Mouse (Mus musculus): ENCODE data around the gene Tmem63b. TPM values are rescaled to one million over a fixed set of nuclear protein-coding genes. Genes with fewer than 3 reads are reported as not detected.
A peak's percentile ranks its signal among the peaks of the same experiment; 100 is the strongest.

Gene Tmem63b
- polyA plus RNA-seq, 1 experiment: 26.5 TPM

- peaks cover 21% of the 10 kb centered on the region for H3K27me3 ChIP-seq (replicated peaks)
- no peak within 1 kb of the TSS for H3K4me3 ChIP-seq (replicated peaks)
- H3K9me3 ChIP-seq: no peaks in the 10 kb centered on the region
- H3K36me3 ChIP-seq (replicated peaks; ENCODE audit: low read length): peaks cover 41% of the 10 kb centered on the region
- TF ChIP-seq FLI1 (IDR thresholded peaks at IDR 0.05; ENCODE audit: low read length) (no peak), GATA1 (IDR thresholded peaks at IDR 0.05; ENCODE audit: borderline replicate concordance, low read length) (no peak)
- H3K4me1 ChIP-seq: peaks cover 5% of the 10 kb centered on the region
These were observed 27.5 kb downstream of the Tmem63b start, which contains the start of gene Capn11 for GRCm38 (mm10) chr17:45659225-45659624. Gene Capn11 (minus strand): TSS chr17:45659325.

- Histone ChIP-seq H3K36me3 (replicated peaks; ENCODE audit: low read length) (peaks cover 8% of the 10 kb centered on the region), H3K4me3 (replicated peaks) (no peak overlapping the region), H3K9me3 (no peaks in the 10 kb centered on the region), H3K4me1 (no peaks in the 10 kb centered on the region), H3K27me3 (replicated peaks) (peaks cover 48% of the 10 kb centered on the region)
- no peak for TF ChIP-seq FLI1 (IDR thresholded peaks at IDR 0.05; ENCODE audit: low read length)
- no peak for TF ChIP-seq GATA1 (IDR thresholded peaks at IDR 0.05; ENCODE audit: borderline replicate concordance, low read length)
These were observed 30.9 kb downstream of the Tmem63b start for GRCm38 (mm10) chr17:45655820-45656219.

- no peak for TF ChIP-seq FLI1 (IDR thresholded peaks at IDR 0.05; ENCODE audit: low read length)
- no peak for TF ChIP-seq GATA1 (IDR thresholded peaks at IDR 0.05; ENCODE audit: borderline replicate concordance, low read length)
- no peaks in the 10 kb centered on the region for H3K9me3 ChIP-seq
- no peaks in the 10 kb centered on the region for H3K36me3 ChIP-seq (replicated peaks; ENCODE audit: low read length)
- no peaks in the 10 kb centered on the region for H3K4me1 ChIP-seq
- no peak overlapping the region for H3K4me3 ChIP-seq (replicated peaks)
- H3K27me3 ChIP-seq (replicated peaks): peaks cover 56% of the 10 kb centered on the region
These were observed 33.5 kb downstream of the Tmem63b start for GRCm38 (mm10) chr17:45653233-45653632.

GRCm38 (mm10) chr17:45644185-45644584 is 42.5 kb downstream of the Tmem63b start:
- Histone ChIP-seq H3K4me1 (peaks cover 11% of the 10 kb centered on the region), H3K27me3 (replicated peaks) (peaks cover 31% of the 10 kb centered on the region), H3K9me3 (peaks cover 7% of the 10 kb centered on the region), H3K36me3 (replicated peaks; ENCODE audit: low read length) (no peaks in the 10 kb centered on the region), H3K4me3 (replicated peaks) (no peak overlapping the region)
- TF ChIP-seq GATA1 (IDR thresholded peaks at IDR 0.05; ENCODE audit: borderline replicate concordance, low read length): no peak
- no peak for TF ChIP-seq FLI1 (IDR thresholded peaks at IDR 0.05; ENCODE audit: low read length)

GRCm38 (mm10) chr17:45642701-45643100 is 44.0 kb downstream of the Tmem63b start:
- TF ChIP-seq GATA1 (IDR thresholded peaks at IDR 0.05; ENCODE audit: borderline replicate concordance, low read length): no peak
- TF ChIP-seq FLI1 (IDR thresholded peaks at IDR 0.05; ENCODE audit: low read length): no peak
- H3K36me3 ChIP-seq (replicated peaks; ENCODE audit: low read length): no peaks in the 10 kb centered on the region
- H3K4me3 ChIP-seq (replicated peaks): peak overlapping the region; percentile 28
- peaks cover 9% of the 10 kb centered on the region for H3K9me3 ChIP-seq
- H3K27me3 ChIP-seq (replicated peaks): peaks cover 38% of the 10 kb centered on the region
- peaks cover 24% of the 10 kb centered on the region for H3K4me1 ChIP-seq

- Histone ChIP-seq H3K27me3 (replicated peaks) (peaks cover 38% of the 10 kb centered on the region), H3K4me3 (replicated peaks) (no peak overlapping the region), H3K36me3 (replicated peaks; ENCODE audit: low read length) (no peaks in the 10 kb centered on the region), H3K4me1 (peaks cover 31% of the 10 kb centered on the region), H3K9me3 (peaks cover 9% of the 10 kb centered on the region)
- no peak for TF ChIP-seq FLI1 (IDR thresholded peaks at IDR 0.05; ENCODE audit: low read length)
These were observed 44.7 kb downstream of the Tmem63b start for GRCm38 (mm10) chr17:45641981-45642380.

- Histone ChIP-seq H3K36me3 (replicated peaks; ENCODE audit: low read length) (no peaks in the 10 kb centered on the region), H3K9me3 (peaks cover 3% of the 10 kb centered on the region), H3K4me3 (replicated peaks) (no peak overlapping the region), H3K4me1 (peaks cover 44% of the 10 kb centered on the region), H3K27me3 (replicated peaks) (peaks cover 42% of the 10 kb centered on the region)
- TF ChIP-seq GATA1 (IDR thresholded peaks at IDR 0.05; ENCODE audit: borderline replicate concordance, low read length) (no peak), FLI1 (IDR thresholded peaks at IDR 0.05; ENCODE audit: low read length) (no peak)
These were observed 48.0 kb downstream of the Tmem63b start for GRCm38 (mm10) chr17:45638596-45639295.

- Histone ChIP-seq H3K36me3 (replicated peaks; ENCODE audit: low read length) (no peaks in the 10 kb centered on the region), H3K27me3 (replicated peaks) (peaks cover 58% of the 10 kb centered on the region), H3K4me1 (peaks cover 68% of the 10 kb centered on the region), H3K9me3 (peaks cover 5% of the 10 kb centered on the region; the same call in 1 of the 2 replicates), H3K4me3 (replicated peaks) (no peak overlapping the region)
- TF ChIP-seq GATA1 (IDR thresholded peaks at IDR 0.05; ENCODE audit: borderline replicate concordance, low read length) (no peak), FLI1 (IDR thresholded peaks at IDR 0.05; ENCODE audit: low read length) (no peak)
These were observed 52.7 kb downstream of the Tmem63b start for GRCm38 (mm10) chr17:45634033-45634432.

GRCm38 (mm10) chr17:45631940-45632339 is 54.8 kb downstream of the Tmem63b start:
- TF ChIP-seq FLI1 (IDR thresholded peaks at IDR 0.05; ENCODE audit: low read length) (no peak), GATA1 (IDR thresholded peaks at IDR 0.05; ENCODE audit: borderline replicate concordance, low read length) (no peak)
- peaks cover 3% of the 10 kb centered on the region; the same call in 1 of the 2 replicates for H3K9me3 ChIP-seq
- no peaks in the 10 kb centered on the region for H3K36me3 ChIP-seq (replicated peaks; ENCODE audit: low read length)
- H3K27me3 ChIP-seq (replicated peaks): peaks cover 68% of the 10 kb centered on the region
- H3K4me1 ChIP-seq: peaks cover 60% of the 10 kb centered on the region
- no peak overlapping the region for H3K4me3 ChIP-seq (replicated peaks)

GRCm38 (mm10) chr17:45630992-45631391 is 55.7 kb downstream of the Tmem63b start:
- H3K4me3 ChIP-seq (replicated peaks): no peak overlapping the region
- H3K4me1 ChIP-seq: peaks cover 60% of the 10 kb centered on the region
- no peaks in the 10 kb centered on the region for H3K36me3 ChIP-seq (replicated peaks; ENCODE audit: low read length)
- H3K9me3 ChIP-seq: peaks cover 3% of the 10 kb centered on the region; the same call in 1 of the 2 replicates
- no peak for TF ChIP-seq GATA1 (IDR thresholded peaks at IDR 0.05; ENCODE audit: borderline replicate concordance, low read length)
- TF ChIP-seq FLI1 (IDR thresholded peaks at IDR 0.05; ENCODE audit: low read length): no peak
- peaks cover 75% of the 10 kb centered on the region for H3K27me3 ChIP-seq (replicated peaks)

Data from megakaryocyte, embryonic 14.5 days (primary cell).